Mouse (Mus musculus): ENCODE results near the gene Tfb2m.

GRCm38 (mm10) chr1:179516941-179517712 lies 28.9 kb downstream of the Tfb2m start:
- TF ChIP-seq MYOG (IDR thresholded peaks at IDR 0.05; ENCODE audit: control insufficient read depth in 1 of 3, insufficient read depth in 1 of 3, insufficient read length in 2 of 3, low read depth in 2 of 3) (no peak), POLR2A (IDR thresholded peaks at IDR 0.05; ENCODE audit: insufficient read length, low read depth) (no peak), MAX (IDR thresholded peaks at IDR 0.05; ENCODE audit: low read depth) (no peak), TCF12 (IDR thresholded peaks at IDR 0.05; ENCODE audit: insufficient read depth, poor library complexity, severe bottlenecking) (no peak), POLR2AphosphoS2 (IDR thresholded peaks at IDR 0.05; ENCODE audit: insufficient read length, low read depth) (no peak), SRF (IDR thresholded peaks at IDR 0.05; ENCODE audit: control insufficient read depth, insufficient read length, low read depth) (no peak), CEBPB (IDR thresholded peaks at IDR 0.05; ENCODE audit: insufficient read depth, poor library complexity, severe bottlenecking) (no peak), REST (IDR thresholded peaks at IDR 0.05; ENCODE audit: insufficient read depth, insufficient read length) (no peak), USF1 (IDR thresholded peaks at IDR 0.05; ENCODE audit: low read depth) (no peak)
